Mouse (Mus musculus) ovary, postnatal 10 days (tissue): ENCODE measurements around the gene Hs3st4.

Source experiments
- DNase-seq: peaks from one replicate; pipeline ENCODE4 v3.0.0; 2022; ENCODE audit warnings: low spot score

Gene Hs3st4

DNA sequence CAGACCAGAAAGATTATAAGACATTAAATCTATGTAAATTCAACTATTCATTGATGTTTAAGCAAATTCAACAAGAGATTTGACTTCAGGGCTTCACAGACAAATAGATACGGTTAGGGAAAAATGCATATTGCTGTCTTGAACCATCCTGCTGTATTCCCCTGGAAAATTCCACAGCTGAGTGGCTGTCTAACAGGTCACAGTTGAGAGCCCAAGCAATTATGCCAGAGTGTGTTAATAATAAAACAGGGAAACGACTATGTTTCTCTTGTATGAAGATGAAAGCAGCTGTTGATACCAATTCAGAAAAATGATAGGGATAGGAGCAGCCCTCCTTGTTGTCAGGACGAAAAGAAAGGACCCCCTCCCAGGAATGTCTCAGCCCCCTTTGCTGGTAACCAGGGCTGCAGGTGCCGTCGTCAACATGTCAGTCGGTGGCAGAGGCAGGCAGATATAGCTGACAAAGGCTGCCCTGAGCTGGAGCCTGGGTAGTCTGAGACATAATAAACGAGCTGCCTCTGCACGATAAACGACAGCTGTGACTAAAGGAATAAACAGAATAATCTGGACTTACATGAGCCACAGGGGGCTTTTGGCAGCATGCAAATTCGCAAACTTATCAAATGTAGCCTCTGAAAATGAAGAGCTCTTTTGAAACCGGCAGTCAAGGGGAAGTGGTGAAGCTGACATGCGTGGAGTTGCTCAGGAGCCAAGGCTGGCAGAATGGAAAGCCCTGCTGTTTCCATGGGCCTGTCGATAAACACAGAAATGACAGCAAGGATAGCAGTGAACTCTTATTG lies 364.7 kb downstream of the Hs3st4 start:
- DNase-seq: no peak

DNA sequence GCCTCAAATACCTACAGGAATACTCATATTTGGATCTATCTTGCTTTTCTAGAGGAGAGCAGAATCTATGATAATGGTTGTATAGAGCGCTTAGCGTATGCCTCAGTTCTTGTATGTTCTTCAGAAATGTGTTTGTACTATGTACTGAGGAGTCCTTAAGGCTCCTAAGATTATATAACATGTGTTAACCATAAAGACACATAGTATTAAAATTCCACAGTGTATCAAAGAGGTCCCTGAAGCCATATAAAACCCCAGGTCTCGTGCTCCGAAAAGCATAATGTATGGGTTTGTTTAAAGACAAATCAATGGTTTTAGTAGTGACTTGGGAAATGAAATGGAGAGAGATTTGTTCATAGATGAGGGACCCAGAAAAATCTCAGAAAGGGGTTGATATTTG lies 371.4 kb downstream of the Hs3st4 start:
- DNase-seq: no peak

DNA sequence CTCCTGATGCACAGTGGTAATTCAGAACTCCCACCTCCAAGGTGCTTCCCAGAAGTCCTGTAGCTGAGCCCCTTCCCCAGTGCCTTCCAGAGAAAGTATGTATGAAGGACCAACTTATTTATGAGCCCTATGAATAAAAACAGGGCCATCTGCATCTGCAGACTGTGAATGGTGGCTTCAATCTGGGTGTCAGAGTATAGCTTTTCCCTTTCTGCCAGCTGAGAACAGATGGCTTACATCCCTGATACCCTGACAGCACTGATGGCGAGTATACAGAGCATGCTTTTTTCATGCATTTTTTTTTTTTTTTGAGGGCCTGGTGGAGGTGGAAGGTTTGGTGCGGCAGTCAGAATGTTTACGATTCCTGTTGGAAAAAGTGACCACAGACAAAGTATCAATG lies 375.4 kb downstream of the Hs3st4 start:
- no peak for DNase-seq

DNA sequence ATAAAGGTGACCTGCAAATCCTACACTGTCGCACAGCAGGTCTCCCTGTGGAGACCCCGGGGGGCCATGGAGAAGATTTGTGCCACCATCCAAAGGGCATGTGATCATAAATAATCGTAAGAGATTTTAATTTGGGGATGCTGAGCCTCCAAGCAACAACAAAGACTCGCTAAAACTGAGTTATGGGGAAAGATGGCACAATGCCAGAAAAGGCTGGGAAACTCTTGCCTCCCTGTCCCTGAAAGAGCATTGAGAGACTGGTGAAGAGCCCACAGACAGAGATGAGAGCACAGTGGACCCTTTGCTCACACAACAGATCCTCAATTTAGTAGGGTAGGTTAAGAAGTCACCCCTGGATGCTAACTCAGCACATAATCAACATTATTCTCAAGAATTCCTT lies 377.2 kb downstream of the Hs3st4 start:
- DNase-seq: no peak

DNA sequence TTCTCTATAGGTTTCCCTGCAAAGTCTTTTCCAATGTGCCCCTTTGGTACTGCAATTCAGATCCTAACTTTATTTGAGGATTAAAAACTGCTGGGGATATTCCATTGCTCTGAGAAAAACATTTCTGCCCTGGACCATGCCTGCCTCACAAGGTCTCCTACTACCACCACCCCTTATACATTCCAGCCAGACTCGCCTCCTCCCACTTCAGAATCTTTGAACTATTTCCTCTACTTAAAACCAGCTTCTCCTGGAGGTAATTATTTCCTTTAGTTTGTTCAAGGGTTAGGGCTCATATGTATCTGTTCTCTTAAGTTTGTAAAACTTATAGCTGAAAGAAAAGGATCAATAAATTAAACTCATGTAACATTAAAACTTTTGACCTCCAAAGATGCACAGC lies 389.6 kb downstream of the Hs3st4 start:
- DNase-seq: no peak

DNA sequence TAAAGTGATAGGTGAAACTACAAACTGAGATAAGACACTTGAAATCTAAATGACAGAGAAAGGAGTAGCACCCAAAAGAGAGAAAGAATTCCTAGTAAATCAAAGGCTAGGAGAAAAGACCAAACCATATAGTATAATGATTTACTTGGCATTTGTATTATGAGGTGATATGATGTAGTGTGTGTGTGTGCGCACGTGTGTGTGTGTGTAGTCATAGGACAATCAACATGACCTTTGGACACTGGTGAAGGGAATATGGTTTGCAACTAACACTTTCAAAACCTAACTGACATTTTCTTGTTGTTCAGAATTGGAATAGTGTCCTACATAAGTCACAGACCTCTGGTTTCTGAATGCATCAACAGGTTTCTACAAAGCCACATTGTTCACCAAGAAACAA lies 390.0 kb downstream of the Hs3st4 start:
- no peak for DNase-seq

DNA sequence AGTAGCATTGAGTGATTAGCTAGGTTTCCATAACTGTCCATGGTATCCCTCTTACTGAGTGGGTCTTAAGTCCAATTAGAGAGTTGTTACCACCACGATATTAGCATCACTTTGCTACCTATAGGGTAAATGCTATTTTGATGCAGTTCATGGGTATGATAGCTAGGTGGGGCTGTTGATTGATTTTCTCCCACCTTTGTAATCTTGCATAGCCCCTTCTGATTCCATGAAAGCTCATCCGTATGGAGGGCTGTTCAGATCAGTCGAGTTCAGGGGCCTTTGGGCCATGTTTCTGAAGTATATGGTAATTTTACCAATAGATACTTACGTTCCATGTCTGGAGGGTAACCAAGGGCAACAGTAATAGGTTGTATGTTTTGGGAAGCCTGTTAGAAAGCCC lies 400.8 kb downstream of the Hs3st4 start:
- DNase-seq: no peak

DNA sequence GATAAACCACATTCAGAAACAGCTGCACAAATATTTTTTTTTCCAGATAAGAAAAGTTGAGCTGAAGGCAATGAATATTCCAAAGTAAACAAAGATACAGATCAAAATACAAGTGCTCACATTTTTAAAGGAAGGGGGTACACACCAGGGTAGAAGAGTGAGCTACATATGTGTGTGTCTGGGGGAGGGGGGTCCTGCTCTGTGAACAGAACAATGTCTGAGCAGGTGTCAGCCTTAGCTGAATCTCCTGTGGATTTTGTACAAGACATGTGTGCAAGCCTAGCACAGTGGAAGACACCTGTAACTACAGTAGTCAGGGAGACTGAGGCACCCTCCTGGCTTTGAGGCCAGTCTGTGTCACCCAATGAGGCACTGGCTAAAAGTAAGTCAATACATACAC lies 416.5 kb downstream of the Hs3st4 start:
- DNase-seq: no peak

DNA sequence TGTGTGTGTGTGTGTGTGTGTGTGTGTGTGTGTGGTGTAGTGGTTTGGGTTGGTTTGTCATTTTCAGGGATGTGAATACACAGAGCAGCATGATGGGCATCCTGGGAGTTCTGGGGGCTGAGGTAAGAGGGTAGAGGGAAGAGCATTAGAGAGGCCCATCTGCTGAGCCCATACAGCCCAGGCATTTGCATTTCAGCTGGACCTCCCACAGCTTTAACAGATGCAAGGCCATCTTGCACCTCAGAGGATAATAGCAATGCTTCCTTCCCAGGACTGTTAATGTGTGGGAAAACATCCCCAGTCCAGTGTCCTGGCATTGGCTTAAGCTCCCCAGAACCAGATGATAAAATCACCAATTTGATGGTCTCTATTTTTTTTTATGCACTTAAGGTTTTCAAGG lies 444.3 kb downstream of the Hs3st4 start:
- DNase-seq: no peak
